Mouse (Mus musculus) urinary bladder, adult 2 months (tissue): ENCODE results near the gene Brca2. TPM values are rescaled to one million over a fixed set of nuclear protein-coding genes. Genes with fewer than 3 reads are reported as not detected.

Source experiments
- DNase-seq: peaks from one replicate; pipeline ENCODE4 v3.0.0; 2022; ENCODE audit warnings: low spot score
- polyA plus RNA-seq: library from polyadenylated mRNA; depleted of rRNA; stranded (reverse); fragments of >200 nt; gene quantifications from 2 replicates; pipeline ENCODE4 v1.2.3, GENCODE M21; 2012

Gene Brca2
- polyA plus RNA-seq, 1 experiment, result 5.7 TPM

DNA sequence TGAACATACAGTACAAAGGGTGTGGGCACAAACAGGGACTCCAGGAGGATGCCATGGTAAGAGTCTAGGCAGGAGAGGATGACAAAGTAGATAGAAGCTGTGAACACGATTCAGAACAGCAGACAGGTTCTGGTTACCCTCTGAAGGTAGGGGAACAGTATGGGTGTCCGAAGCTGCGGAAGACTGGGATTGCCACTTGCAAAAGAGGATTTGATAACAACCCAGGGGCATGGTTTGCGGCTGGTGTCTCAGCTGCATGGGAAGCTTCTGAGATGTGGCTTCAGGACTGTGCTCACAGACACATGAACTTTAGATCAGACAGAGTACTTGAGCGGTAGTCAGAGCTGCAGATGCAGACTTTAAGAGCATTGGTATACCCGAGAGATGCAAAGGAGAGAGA, 42.0 kb downstream of the Brca2 start:
- no peak for DNase-seq

DNA sequence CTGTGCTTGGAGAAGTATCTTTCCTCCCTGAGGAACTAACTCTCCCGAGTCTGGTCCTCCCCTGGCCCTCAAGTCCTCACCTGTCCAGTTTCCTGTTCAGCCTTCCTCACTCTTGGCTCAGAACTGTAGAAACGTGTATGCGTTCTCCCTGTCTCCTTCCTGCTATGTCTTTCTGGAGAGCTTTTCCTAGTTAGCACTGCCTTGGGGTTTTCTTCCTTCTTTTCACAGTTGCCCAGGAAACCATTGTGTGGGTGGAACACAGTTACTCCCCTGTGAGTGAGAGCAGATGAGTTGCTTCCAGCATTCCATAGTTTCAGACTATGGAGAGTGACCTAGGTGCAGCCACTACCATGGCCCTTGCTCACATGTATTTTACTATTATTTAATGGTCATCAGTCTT, 43.8 kb downstream of the Brca2 start:
- DNase-seq, result no peak

DNA sequence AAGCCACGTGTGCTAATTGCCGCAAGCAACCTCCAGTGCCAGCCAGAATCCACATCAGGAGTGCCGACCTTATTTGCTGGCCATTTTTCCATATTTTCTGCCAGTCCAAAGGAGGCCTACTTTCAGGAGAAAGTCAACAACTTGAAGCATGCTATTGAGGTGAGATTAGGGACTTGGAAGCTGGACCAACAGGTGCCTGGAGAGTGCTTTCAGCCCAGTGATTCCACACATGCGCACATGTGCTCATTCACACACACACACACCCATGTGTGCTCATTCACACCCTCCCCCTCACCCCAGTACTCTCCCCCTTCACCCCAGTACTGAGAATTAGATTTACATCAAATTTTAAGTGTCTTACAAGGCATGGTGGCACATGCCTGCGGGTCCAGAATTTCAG, 44.5 kb downstream of the Brca2 start:
- no peak for DNase-seq

DNA sequence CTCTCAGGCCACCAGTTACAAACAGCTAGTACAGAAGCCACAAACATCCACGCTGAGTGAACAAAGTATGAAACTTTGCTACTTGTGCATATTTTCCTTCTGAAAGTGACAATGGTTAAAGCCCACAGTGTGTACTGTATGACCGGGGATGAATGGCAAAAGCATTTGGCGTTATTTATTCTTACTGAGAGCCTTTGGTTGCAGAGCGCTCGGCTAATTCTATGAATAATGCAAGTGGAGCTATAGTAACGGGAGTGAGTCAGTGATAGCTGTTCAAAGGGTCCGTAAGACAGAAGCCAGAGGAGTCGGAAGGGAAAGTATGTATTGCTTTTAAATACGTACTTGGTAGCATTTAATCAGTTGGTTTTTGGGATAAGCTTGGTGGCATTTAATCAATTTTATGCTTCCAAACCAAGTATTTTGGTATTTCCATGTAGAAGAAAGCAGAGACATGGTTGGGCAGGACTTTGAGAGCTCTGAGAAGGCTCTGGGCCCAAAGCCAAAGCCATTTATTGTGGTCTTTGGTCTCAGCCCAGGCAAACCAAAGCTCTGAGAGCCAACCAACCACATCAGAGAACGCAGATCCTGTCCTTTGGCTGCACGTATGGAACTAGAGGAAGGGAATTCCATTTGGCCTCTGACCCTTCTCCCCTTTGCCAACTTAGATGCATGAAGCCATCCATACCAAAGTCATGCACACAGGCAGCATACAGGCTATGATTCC, 48.2 kb downstream of the Brca2 start:
- no peak for DNase-seq

DNA sequence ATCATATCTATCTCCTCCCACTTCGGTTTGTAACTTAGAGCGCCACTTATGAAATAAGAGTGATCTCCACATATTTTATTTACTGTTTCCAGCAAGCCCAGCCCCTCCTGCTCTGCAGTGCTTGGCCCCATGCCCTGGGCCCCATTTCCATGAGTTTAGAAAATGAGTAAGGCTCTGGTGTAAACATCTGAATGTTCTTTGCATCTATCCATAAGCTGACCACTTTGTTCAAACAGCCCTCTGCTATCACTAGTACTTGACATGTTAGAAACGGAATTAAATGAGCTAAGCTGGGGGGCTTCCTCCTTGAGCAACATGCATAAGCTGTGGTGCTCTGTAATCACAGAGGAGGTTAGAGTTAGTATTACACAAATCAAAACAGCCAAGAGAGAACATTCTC, 52.0 kb downstream of the Brca2 start:
- no peak for DNase-seq

DNA sequence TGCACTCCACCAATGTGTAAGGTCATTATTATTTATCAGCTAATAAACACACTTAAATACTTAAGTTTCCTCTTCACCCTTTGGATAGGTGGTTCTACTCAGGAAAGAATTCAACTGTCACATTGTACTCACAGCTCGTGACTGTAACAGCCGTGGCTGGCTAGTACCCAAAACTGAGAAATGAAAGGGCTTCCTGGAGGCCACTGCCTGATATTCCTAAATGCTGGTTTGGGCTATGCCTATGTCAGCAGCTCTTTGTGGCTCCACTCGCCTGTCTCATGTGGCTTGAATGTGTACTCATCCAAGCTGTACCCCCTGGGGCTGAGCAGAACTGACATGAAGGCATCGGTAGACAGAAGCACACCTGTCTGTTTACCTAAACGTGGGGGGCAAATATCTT, 52.5 kb downstream of the Brca2 start:
- DNase-seq, result no peak

DNA sequence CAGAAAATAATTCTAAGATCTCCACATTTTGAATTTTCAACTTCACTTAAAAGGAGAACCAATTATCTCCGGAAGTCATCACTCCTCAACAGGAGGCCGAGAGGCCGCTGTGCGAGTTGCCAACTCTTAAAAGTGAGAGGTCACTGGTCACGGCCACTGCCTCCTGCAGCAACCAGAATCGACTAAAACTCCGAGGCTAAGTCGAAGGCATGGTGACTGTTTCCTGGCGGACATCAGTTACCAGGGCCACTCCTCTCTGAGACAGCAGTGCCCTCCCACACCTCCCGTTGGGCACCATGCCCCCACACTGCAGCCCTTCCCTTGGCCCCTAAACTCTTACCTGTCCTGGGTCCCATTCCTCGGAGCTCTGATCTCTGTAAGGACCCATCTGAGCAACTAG, 54.4 kb downstream of the Brca2 start:
- DNase-seq, result no peak

DNA sequence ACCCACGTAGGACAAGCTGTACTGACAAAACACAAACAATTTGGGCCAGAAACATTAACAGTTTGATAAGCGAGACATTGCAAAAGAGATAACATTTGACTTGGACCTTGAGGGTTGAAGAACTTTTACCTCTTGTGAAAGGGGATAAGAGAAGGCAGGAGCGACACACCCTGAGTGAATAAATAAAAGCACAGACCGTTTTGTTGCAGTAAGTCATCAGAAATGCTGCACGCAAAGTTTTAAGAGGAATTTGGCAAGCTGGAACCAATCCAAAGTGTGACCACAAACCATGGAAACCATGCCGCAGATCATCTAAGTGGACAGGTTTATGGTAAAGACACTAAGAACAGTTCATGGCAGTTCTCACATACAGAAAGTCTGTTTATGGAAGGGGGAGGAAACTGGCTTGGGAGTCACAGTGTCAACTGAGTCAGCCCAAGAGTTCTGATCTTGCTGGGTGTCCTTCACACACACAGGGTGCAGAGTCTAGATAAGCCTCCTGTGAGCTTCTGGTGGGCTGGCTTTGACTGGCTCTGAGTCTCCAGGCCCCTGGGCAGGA, 56.3 kb downstream of the Brca2 start:
- DNase-seq, result no peak

DNA sequence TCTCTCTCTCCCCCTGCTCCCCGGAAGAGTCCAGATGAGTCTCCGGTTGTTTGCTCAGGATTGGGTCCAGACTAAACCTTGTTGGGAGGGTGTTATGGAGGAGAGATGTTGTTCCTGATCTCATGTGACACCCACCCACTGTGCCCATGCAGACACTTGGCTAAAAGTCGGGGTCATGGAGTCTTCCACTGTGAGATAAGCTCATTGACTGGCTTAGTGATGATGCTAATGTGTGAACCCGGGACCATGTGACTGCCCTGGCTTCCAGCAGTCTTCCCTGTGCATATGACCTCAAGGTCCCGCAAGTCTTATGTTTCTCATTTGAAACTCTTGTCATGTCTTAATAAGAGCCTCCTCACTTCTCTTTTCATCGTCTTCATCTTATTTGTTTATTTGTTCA, 58.8 kb downstream of the Brca2 start:
- no peak for DNase-seq

DNA sequence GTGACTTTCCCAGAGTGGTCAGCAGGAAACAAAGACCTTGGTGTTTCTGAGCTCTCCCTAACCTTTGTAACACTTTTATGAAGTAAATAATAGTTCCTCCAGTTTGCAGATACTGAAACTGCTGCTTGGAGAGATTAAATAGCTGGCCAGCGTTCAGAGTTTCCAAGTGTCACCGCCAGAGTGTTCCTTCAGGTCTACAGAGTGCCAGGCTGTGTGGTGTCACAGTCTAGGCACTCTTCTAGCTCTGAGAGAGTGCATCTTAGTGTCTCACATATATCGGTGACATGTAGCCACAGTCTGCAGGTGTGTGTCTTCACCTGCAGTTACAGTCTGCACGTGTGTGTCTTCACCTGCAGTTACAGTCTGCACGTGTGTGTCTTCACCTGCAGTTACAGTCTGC, 60.8 kb downstream of the Brca2 start:
- DNase-seq, result no peak

DNA sequence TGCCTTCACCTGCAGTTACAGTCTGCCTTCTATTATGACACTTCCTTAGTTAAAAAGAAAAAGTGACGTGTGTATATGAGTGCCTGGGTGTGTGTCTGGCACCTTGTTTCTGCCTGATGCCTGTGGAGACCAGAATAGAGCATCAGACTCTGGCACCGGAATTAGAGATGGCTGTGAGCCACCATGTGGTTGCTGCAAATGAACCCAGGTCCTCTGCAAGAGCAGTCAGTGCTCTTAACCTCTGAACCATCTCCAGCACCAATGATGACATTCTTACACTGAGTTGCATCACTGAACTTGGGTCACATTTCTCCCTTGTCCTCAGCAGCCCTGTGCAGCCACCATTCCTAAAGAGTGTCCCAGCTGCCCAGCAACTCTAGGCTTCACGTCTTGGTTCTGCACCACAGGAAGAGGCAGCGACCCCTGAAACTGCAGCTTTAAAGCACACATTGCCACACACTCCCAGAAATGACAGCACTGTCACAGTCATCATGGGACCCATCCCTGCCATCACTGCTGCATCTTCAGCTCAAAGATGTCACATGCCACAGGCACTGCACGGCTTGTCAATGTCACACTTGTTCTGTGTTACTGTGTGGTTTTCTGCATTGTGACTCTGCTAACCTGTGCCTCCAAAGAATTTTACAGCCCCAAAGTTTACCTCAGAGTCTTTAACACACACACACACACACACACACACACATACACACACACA, 61.3 kb downstream of the Brca2 start:
- DNase-seq, result no peak

DNA sequence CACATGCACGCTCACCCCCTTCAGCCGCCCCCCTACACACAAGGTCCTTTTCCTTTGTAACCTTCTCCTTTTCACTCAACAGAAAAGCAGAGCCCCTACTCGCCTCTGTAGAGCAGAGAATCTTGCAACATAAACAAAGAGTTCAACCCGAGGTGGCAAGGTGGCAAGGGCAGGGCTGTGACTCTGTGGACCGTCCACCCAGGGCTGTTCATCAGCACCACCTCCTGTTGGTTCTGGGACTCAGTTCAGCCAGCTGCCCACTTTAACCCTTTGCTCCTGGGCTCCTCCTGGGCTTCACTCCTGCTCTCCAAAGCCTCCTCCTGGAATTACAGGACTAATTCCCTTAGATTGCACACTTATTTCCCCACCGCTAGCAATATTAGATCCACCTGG, 61.9 kb downstream of the Brca2 start:
- DNase-seq, result no peak

DNA sequence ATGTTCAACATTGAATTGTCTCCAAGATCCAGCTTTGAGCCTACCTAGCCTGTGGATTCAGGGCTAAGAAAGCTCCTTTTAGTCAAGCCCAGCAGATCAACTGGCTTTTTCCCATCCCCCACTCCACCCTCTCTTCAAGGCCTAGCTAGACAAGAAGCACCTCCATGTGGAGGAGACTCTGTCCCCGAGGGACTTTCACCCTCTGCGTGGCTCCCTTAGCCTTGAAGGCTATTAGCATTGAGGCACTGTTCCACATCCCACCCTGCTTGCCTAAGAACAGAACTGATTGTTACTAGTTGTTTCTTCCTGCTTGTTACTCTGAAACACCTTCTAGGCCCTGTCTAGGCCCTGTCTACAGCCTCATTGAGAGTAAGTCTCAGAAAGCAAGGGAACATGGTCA, 67.5 kb downstream of the Brca2 start:
- DNase-seq, result no peak

DNA sequence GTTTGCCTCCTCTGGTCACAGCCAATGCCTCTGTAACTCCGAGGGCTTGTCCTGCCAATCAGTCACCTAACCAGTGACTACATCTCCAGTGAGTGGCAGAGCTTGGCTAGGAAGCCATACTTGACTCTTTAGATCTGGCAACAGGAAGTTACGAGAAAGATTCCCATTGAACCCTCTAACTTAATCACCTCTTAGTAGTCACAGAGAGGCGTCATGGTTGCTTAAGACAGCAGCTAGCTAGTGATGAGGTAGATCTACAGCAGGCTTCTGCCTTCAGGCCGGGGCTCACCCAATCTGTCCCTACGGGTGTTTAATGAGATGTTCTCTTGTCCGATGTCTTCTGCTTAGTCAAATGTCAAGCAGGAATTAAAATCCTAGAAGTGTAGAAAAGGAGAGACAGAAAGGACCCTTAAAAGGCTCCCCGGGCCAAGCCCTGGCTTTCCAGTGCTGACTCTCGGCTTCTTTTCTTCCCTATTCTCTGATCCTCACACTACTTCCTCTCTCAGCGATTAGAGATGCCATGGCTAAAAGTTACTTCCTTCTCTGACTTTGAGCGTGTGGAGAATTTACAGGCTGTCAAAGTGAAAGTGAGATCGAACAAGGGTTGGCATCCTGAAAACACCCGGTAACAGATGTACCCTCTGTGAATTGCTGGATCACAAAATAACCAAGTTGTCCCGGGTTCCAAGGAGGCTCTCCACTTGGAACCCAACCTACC, 69.9 kb downstream of the Brca2 start:
- DNase-seq, result no peak

DNA sequence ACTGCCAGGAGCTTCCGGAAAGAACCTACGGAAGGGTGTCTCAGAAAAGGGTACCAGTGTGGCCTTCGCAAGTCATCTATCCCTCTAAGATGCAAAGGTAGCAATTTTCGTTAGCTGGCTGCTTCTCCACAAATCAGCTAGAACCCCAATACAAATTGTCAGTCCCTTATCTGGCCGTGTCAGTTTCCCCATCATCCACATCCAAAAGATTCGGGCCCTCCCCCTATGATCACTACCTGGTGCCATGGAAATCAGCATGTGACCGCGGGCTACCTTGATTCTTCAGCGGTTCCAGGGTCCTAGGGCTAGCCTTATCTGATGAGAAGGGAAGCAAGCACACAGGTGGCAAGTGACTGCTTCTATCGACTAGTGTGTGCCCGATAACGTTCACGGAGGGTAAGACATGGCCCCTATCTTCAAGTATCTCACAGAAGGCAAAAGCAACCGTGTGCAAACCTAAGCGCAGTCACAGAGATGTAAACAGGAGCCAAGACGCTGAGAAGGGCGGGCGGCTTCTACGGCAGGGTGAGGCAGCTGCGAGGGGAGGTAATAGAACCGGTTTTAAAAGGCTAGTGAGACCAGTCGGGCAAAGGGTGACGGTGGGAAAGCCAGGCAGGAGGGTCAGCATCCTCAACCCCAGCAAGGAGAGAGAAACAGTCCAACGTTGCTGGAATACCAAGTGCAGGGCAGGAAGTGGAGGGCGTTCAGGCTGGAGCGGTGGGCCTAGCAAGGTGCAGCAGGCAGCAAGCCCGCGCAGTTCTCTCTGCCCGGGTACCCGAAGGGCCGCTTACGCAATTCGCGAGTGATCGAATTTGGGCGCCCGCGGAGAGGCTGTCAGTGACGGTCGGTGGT, 70.7 kb downstream of the Brca2 start:
- peak; percentile 48 for DNase-seq

DNA sequence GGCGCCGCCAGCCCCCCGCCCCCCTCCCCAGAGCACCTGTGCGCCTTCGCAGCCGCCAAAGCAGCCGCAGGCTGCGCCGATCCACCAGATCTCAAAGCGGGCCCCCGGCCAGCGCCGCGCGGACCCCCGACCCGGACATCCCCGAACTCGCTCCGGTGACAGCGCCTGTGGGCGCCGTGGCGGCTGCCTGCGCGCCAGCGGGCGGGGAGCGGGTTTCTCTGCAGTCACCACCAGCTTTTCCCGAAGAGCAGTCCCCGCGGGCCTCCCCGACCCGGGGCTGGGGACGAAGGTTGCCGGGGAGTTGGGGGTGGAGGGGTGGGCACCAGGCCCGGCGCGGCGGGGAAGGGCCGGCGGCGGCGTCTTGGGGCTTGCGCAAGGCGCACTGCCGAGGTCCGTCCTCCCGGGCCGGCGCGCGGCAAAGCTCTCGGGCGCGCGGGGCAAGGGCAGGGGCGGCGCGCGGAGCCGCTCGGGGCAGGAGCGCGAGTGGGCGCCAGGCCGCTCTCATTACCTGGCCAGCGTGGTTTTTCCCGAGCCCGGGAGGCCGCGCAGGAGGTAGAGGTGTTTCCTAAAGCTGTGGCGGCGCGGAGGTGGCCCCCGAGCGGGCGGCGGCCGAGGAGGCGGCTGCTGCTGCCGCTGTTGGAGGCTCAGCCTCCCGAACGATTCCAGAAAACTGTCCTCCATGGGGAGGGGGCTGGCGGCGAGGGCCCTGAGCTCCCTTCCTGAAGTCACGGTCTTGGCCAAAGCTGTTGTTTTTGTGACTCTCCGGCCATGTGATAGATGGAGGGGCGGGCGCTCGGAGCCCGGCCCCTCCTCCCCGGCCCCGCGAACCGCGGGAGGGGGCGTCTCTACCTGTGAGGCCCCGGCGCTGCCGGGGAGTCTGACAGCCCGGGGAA, 71.6 kb downstream of the Brca2 start:
- DNase-seq, result peak; percentile 53

DNA sequence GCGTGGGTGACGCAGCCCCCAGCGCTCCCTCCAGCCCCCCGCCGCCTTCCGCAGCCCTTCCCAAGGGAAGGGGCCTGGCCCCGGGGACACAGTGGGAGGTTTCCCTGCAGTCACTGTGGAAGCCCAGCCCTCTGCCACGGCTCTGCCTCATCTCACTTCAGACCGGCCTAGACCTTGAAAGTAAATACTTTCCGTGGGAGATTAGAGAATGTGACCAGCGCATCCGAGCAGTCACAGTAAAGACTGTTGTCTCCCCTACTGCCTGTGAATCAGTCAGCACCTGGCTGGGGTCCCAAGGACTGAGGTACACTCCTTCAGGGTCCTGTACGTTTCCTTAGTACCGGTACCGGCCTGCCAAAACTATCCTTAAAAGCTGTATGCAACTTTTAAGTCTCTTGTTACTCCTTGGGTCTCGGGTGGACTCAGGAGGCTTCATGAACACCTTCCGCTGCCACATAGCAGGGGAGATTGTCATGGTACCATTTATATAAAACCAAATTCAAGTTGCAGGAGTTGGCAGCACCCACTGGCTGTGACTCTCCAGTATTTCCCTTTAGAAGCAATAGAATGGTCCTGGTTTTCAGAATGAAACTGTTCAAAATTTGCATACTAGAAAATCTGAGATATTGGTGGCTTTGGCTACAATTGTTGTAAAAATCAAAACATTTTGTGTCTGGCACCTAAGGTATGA, 72.4 kb downstream of the Brca2 start:
- no peak for DNase-seq

DNA sequence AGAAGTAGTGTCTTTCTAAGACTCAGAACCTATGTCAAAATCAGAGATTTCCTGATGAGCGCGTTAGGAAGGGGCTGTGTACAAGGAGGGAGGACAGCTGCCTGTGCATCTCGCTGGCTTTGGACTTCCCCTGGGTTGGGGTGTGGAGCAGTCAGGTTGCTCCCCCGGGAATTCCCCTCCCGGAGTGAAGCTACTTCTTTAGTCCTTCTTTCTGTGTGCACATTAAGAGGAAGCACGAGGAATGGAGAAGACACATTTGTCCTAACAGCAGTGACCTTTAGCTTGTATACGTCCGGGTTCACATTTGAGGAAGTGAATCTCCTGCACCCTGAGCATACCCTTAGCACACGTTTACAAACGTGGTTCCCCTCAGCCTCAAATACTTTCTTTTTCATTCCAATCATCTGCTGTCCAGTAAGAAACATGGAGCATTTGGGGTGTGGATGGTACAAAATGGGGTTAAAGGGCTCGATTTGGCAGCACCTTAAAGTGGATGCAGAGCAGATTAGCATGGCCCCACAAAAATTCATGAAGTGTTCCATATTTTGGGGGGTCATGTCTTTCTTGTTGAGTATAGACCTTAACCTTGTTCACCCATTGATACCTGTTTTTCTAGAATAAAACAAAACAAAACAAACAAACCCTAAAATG, 73.1 kb downstream of the Brca2 start:
- no peak for DNase-seq

DNA sequence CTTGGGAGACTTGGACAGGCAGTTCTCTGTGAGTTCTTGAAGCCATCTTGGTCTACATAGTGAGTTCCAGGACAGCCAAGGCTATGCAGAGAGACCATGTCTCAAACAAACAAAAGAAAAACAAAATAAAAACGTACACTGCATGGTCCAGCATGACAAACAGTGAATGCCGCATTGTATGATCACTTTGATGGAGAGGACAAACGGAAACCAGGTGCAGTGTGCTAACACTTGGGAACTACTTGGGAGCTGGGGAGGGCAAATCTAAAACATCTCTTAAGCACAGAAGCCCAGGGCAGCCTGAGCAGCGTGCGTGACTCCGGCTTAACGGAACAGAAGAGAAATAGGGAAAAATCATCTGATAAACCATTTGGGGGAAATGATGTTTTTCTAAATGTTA, 74.7 kb downstream of the Brca2 start, which contains the start of gene N4bp2l1:
Gene N4bp2l1, minus strand, starts transcription at position 101 of the 400 bp plus-strand sequence.
- no peak for DNase-seq
